Mouse (Mus musculus) testis, adult 2 months (tissue): Measurements from ENCODE around the gene Gmeb2. TPM values are rescaled to one million over a fixed set of nuclear protein-coding genes. Genes with fewer than 3 reads are reported as not detected.

Source experiments
- H3K27ac ChIP-seq: fragments of 200-500 bp; 2 replicates; pipeline ENCODE4 v1.5.1; 2012; ENCODE audit warnings: low read depth, low read length; ENCODE audit not compliant: control insufficient read depth, insufficient read depth
- H3K27me3 ChIP-seq: fragments of 200-500 bp; 2 replicates; pipeline ENCODE4 v1.6.1; 2012; ENCODE audit warnings: mild to moderate bottlenecking, low read length, moderate library complexity; ENCODE audit not compliant: control insufficient read depth, insufficient read depth
- H3K36me3 ChIP-seq: fragments of 200-500 bp; 2 replicates; pipeline ENCODE4 v1.6.1; 2012; ENCODE audit warnings: mild to moderate bottlenecking, low read length; ENCODE audit not compliant: control insufficient read depth, insufficient read depth
- H3K4me1 ChIP-seq: fragments of 200-500 bp; 2 replicates; pipeline ENCODE4 v1.6.1; 2012; ENCODE audit warnings: low read length; ENCODE audit not compliant: control insufficient read depth, insufficient read depth
- H3K4me3 ChIP-seq: fragments of 200-500 bp; 2 replicates; pipeline ENCODE4 v1.5.1; 2012; ENCODE audit warnings: low read depth, mild to moderate bottlenecking, low read length, moderate library complexity, mixed read lengths; ENCODE audit not compliant: control insufficient read depth
- CTCF ChIP-seq: fragments of 200-500 bp; IDR thresholded peaks from 2 replicates; pipeline ENCODE4 v1.5.1; 2012; ENCODE audit warnings: low read depth, mild to moderate bottlenecking, inconsistent platforms, low read length, moderate library complexity; ENCODE audit not compliant: control insufficient read depth, insufficient read depth, insufficient replicate concordance
- POLR2A ChIP-seq: fragments of 200-500 bp; IDR thresholded peaks from 2 replicates; pipeline ENCODE4 v1.6.1; 2012; ENCODE audit warnings: low read depth, mild to moderate bottlenecking, inconsistent platforms, low read length, moderate library complexity; ENCODE audit not compliant: control insufficient read depth
- polyA plus RNA-seq: library from polyadenylated mRNA; depleted of rRNA; stranded (reverse); fragments of >200 nt; gene quantifications from 2 replicates; pipeline ENCODE4 v1.2.3, GENCODE M21; 2012

Gmeb2 gene
- polyA plus RNA-seq, 1 experiment: 10.2 TPM

- no peak overlapping the region for H3K4me3 ChIP-seq
- no peaks in the 10 kb centered on the region for H3K27me3 ChIP-seq
- H3K27ac ChIP-seq: no peak overlapping the region
- no peaks in the 10 kb centered on the region; the same call in 1 of the 2 replicates for H3K4me1 ChIP-seq
- TF ChIP-seq CTCF: no peak
- H3K36me3 ChIP-seq: no peaks in the 10 kb centered on the region; the same call in 1 of the 2 replicates
These were observed 3.1 kb upstream of the Gmeb2 start for GRCm38 (mm10) chr2:181290937-181291336.

GRCm38 (mm10) chr2:181288691-181289090 lies 856 bp upstream of the Gmeb2 start:
- no peaks in the 10 kb centered on the region for H3K27me3 ChIP-seq
- H3K36me3 ChIP-seq: no peaks in the 10 kb centered on the region; the same call in 1 of the 2 replicates
- H3K4me3 ChIP-seq: no peak overlapping the region
- TF ChIP-seq CTCF (no peak), POLR2A (no peak)
- no peak overlapping the region for H3K27ac ChIP-seq
- no peaks in the 10 kb centered on the region; the same call in 1 of the 2 replicates for H3K4me1 ChIP-seq

GRCm38 (mm10) chr2:181287338-181287957 lies 387 bp downstream of the Gmeb2 start:
- no peaks in the 10 kb centered on the region for H3K27me3 ChIP-seq
- peak overlapping the region; percentile 90 for H3K4me3 ChIP-seq
- H3K27ac ChIP-seq: peak overlapping the region; percentile 91
- TF ChIP-seq POLR2A: peak; percentile 81
- no peak for TF ChIP-seq CTCF
- H3K36me3 ChIP-seq: no peaks in the 10 kb centered on the region; the same call in 1 of the 2 replicates
- H3K4me1 ChIP-seq: no peaks in the 10 kb centered on the region; the same call in 1 of the 2 replicates

- H3K27ac ChIP-seq: peak overlapping the region; percentile 91
- no peak for TF ChIP-seq CTCF
- TF ChIP-seq POLR2A: no peak
These were observed 1.1 kb downstream of the Gmeb2 start for GRCm38 (mm10) chr2:181286629-181287337.

GRCm38 (mm10) chr2:181279968-181280367 lies 7.9 kb downstream of the Gmeb2 start:
- Histone ChIP-seq H3K36me3 (no peaks in the 10 kb centered on the region; the same call in 1 of the 2 replicates), H3K4me1 (no peaks in the 10 kb centered on the region), H3K27ac (no peak overlapping the region), H3K27me3 (no peaks in the 10 kb centered on the region), H3K4me3 (no peak overlapping the region)
- TF ChIP-seq CTCF (no peak), POLR2A (no peak)

More at GRCm38 (mm10) chr2:181286629-181287337, 1.1 kb downstream of the Gmeb2 start:
- H3K4me1 ChIP-seq: no peaks in the 10 kb centered on the region; the same call in 1 of the 2 replicates
- H3K27me3 ChIP-seq: no peaks in the 10 kb centered on the region
- peak overlapping the region; percentile 90 for H3K4me3 ChIP-seq
- no peaks in the 10 kb centered on the region; the same call in 1 of the 2 replicates for H3K36me3 ChIP-seq

- H3K36me3 ChIP-seq: no peaks in the 10 kb centered on the region; the same call in 1 of the 2 replicates
- H3K27me3 ChIP-seq: no peaks in the 10 kb centered on the region
- no peak overlapping the region for H3K4me3 ChIP-seq
- no peak for TF ChIP-seq CTCF
- H3K4me1 ChIP-seq: no peaks in the 10 kb centered on the region
- H3K27ac ChIP-seq: no peak overlapping the region
These were observed 10.0 kb downstream of the Gmeb2 start for GRCm38 (mm10) chr2:181277866-181278265.

GRCm38 (mm10) chr2:181276766-181277165 lies 11.1 kb downstream of the Gmeb2 start:
- Histone ChIP-seq H3K27ac (no peak overlapping the region), H3K4me3 (no peak overlapping the region), H3K27me3 (no peaks in the 10 kb centered on the region), H3K36me3 (no peaks in the 10 kb centered on the region; the same call in 1 of the 2 replicates), H3K4me1 (no peaks in the 10 kb centered on the region)
- no peak for TF ChIP-seq CTCF
- no peak for TF ChIP-seq POLR2A

GRCm38 (mm10) chr2:181274639-181275038 lies 13.2 kb downstream of the Gmeb2 start:
- Histone ChIP-seq H3K27me3 (no peaks in the 10 kb centered on the region), H3K4me1 (no peaks in the 10 kb centered on the region), H3K27ac (no peak overlapping the region), H3K36me3 (no peaks in the 10 kb centered on the region; the same call in 1 of the 2 replicates), H3K4me3 (no peak overlapping the region)
- TF ChIP-seq CTCF (no peak), POLR2A (no peak)
